Mouse (Mus musculus): ENCODE data around the gene Slc25a27.

Gene Slc25a27

GRCm38 (mm10) chr17:43646925-43647324, 20.1 kb downstream of the Slc25a27 start:
- no peak for DNase-seq (ENCODE audit: low read depth, low spot score)

- DNase-seq (ENCODE audit: low read depth, low spot score) = no peak
Observed at GRCm38 (mm10) chr17:43645136-43645535, 21.9 kb downstream of the Slc25a27 start.

- DNase-seq (ENCODE audit: low read depth, low spot score) = no peak
Observed at GRCm38 (mm10) chr17:43644375-43644774, 22.6 kb downstream of the Slc25a27 start.

GRCm38 (mm10) chr17:43643191-43643590, 23.8 kb downstream of the Slc25a27 start:
- no peak for DNase-seq (ENCODE audit: low read depth, low spot score)

GRCm38 (mm10) chr17:43640825-43641224, 26.2 kb downstream of the Slc25a27 start:
- no peak for DNase-seq (ENCODE audit: low read depth, low spot score)

GRCm38 (mm10) chr17:43637146-43637545, 29.9 kb downstream of the Slc25a27 start:
- no peak for DNase-seq (ENCODE audit: low read depth, low spot score)

GRCm38 (mm10) chr17:43630427-43630760, 36.6 kb downstream of the Slc25a27 start:
- no peak for DNase-seq (ENCODE audit: low read depth, low spot score)

GRCm38 (mm10) chr17:43629496-43630426, 37.3 kb downstream of the Slc25a27 start, which contains the start of gene Tdrd6:
TSS of gene Tdrd6 (minus strand) at chr17:43630299.
- DNase-seq (ENCODE audit: low read depth, low spot score) = peak; percentile 48

GRCm38 (mm10) chr17:43629026-43629495, 38.0 kb downstream of the Slc25a27 start:
- DNase-seq (ENCODE audit: low read depth, low spot score) = no peak

- DNase-seq (ENCODE audit: low read depth, low spot score) = no peak
Observed at GRCm38 (mm10) chr17:43628246-43628645, 38.8 kb downstream of the Slc25a27 start.

GRCm38 (mm10) chr17:43622076-43622475, 44.9 kb downstream of the Slc25a27 start:
- no peak for DNase-seq (ENCODE audit: low read depth, low spot score)

GRCm38 (mm10) chr17:43619156-43619555, 47.9 kb downstream of the Slc25a27 start:
- no peak for DNase-seq (ENCODE audit: low read depth, low spot score)

- DNase-seq (ENCODE audit: low read depth, low spot score) = no peak
Observed at GRCm38 (mm10) chr17:43612221-43612620, 54.8 kb downstream of the Slc25a27 start.

GRCm38 (mm10) chr17:43611586-43611985, 55.4 kb downstream of the Slc25a27 start:
- DNase-seq (ENCODE audit: low read depth, low spot score) = peak; percentile 81

- peak; percentile 76 for DNase-seq (ENCODE audit: low read depth, low spot score)
Observed at GRCm38 (mm10) chr17:43606704-43607103, 60.3 kb downstream of the Slc25a27 start.

GRCm38 (mm10) chr17:43598706-43599105, 68.3 kb downstream of the Slc25a27 start:
- no peak for DNase-seq (ENCODE audit: low read depth, low spot score)

- no peak for DNase-seq (ENCODE audit: low read depth, low spot score)
Observed at GRCm38 (mm10) chr17:43597742-43598141, 69.3 kb downstream of the Slc25a27 start.

GRCm38 (mm10) chr17:43592296-43593291, 74.4 kb downstream of the Slc25a27 start:
- DNase-seq (ENCODE audit: low read depth, low spot score) = no peak
